Mouse (Mus musculus): ENCODE results near the gene Sh2d1b2. TPM values are rescaled to one million over a fixed set of nuclear protein-coding genes. Genes with fewer than 3 reads are reported as not detected.

The Sh2d1b2 gene
- polyA plus RNA-seq, 1 experiment from 2014 or later = not detected

DNA sequence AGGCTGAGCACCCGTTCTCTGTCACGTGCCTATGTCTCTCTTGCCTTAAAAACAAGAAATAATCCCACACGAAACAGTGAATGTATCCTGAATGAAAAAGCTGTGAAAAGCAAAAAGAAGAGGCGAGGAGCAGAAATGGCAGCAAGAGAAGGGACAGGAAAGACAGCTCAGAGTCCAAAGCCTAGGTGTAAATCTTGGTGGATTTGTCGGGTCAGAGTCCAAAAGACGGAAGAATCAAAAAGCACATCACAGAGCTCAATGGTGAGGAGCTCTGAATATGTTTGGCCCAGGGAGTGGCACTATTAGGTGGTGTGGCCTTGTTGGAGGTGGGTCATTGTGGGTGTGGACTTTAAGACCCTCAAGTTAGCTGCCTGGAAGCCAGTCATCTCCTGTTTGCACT, 26.2 kb upstream of the Sh2d1b2 start:
- Histone ChIP-seq H3K36me3 (replicated peaks; ENCODE audit: control insufficient read depth, insufficient read depth, low read depth, low read length) (peaks cover 8% of the 10 kb centered on the region), H3K4me3 (ENCODE audit: low read depth, low read length) (no peak overlapping the region), H3K27ac (replicated peaks; ENCODE audit: low read depth, low read length) (no peak overlapping the region), H3K9me3 (replicated peaks; ENCODE audit: control insufficient read depth, low read length) (no peaks in the 10 kb centered on the region), H3K4me2 (ENCODE audit: low read depth, low read length) (no peak overlapping the region), H3K4me1 (ENCODE audit: control insufficient read depth, insufficient read depth, low read length) (no peaks in the 10 kb centered on the region), H3K9ac (replicated peaks; ENCODE audit: low read length) (no peak overlapping the region), H3K27me3 (ENCODE audit: control insufficient read depth, insufficient read depth, low read length) (no peaks in the 10 kb centered on the region)
- no peak for DNase-seq (ENCODE audit: low spot score)
- no peak for ATAC-seq (replicated peaks; ENCODE audit: insufficient number of reproducible peaks, low FRiP score, low TSS enrichment, low read depth)
- WGBS = 94% methylated on average over 6 of the region's 6 CpGs

GRCm38 (mm10) chr1:170213181-170213879, 19.2 kb upstream of the Sh2d1b2 start:
- Histone ChIP-seq H3K4me1 (ENCODE audit: control insufficient read depth, insufficient read depth, low read length) (no peaks in the 10 kb centered on the region), H3K27ac (replicated peaks; ENCODE audit: low read depth, low read length) (no peak overlapping the region), H3K27me3 (ENCODE audit: control insufficient read depth, insufficient read depth, low read length) (no peaks in the 10 kb centered on the region), H3K9me3 (replicated peaks; ENCODE audit: control insufficient read depth, low read length) (no peaks in the 10 kb centered on the region), H3K4me2 (ENCODE audit: low read depth, low read length) (no peak overlapping the region), H3K36me3 (replicated peaks; ENCODE audit: control insufficient read depth, insufficient read depth, low read depth, low read length) (no peaks in the 10 kb centered on the region), H3K9ac (replicated peaks; ENCODE audit: low read length) (no peak overlapping the region), H3K4me3 (ENCODE audit: low read depth, low read length) (no peak overlapping the region)
- DNase-seq (ENCODE audit: low spot score) = no peak
- no peak for ATAC-seq (replicated peaks; ENCODE audit: insufficient number of reproducible peaks, low FRiP score, low TSS enrichment, low read depth)
- WGBS = 91% methylated on average over 10 of the region's 10 CpGs

DNA sequence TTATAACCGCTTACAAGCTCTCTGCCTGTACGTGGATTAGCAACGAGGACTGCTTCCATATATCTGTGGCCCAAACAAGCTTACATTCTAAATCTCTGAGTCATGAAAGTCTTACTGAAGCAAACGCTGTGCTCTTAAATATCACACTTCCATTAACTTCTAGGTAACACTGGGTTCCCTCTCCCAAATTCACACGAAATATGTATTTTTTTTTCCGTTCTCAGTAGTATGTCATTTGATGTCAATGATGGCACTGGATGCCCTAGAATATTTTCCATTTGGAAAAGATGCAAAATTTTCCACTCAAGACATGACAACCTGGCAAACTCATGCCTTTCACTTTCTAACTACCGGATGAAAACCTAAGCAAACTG, 18.2 kb upstream of the Sh2d1b2 start:
- Histone ChIP-seq H3K4me3 (ENCODE audit: low read depth, low read length) (peak overlapping the region; percentile 98), H3K27me3 (ENCODE audit: control insufficient read depth, insufficient read depth, low read length) (no peaks in the 10 kb centered on the region), H3K9ac (replicated peaks; ENCODE audit: low read length) (peak overlapping the region; percentile 92), H3K4me1 (ENCODE audit: control insufficient read depth, insufficient read depth, low read length) (no peaks in the 10 kb centered on the region), H3K9me3 (replicated peaks; ENCODE audit: control insufficient read depth, low read length) (no peaks in the 10 kb centered on the region), H3K36me3 (replicated peaks; ENCODE audit: control insufficient read depth, insufficient read depth, low read depth, low read length) (no peaks in the 10 kb centered on the region), H3K27ac (replicated peaks; ENCODE audit: low read depth, low read length) (no peak overlapping the region), H3K4me2 (ENCODE audit: low read depth, low read length) (peak overlapping the region; percentile 63)
- 46% methylated on average over 7 of the region's 7 CpGs for WGBS
- no peak for DNase-seq (ENCODE audit: low spot score)
- ATAC-seq (replicated peaks; ENCODE audit: insufficient number of reproducible peaks, low FRiP score, low TSS enrichment, low read depth) = no peak

DNA sequence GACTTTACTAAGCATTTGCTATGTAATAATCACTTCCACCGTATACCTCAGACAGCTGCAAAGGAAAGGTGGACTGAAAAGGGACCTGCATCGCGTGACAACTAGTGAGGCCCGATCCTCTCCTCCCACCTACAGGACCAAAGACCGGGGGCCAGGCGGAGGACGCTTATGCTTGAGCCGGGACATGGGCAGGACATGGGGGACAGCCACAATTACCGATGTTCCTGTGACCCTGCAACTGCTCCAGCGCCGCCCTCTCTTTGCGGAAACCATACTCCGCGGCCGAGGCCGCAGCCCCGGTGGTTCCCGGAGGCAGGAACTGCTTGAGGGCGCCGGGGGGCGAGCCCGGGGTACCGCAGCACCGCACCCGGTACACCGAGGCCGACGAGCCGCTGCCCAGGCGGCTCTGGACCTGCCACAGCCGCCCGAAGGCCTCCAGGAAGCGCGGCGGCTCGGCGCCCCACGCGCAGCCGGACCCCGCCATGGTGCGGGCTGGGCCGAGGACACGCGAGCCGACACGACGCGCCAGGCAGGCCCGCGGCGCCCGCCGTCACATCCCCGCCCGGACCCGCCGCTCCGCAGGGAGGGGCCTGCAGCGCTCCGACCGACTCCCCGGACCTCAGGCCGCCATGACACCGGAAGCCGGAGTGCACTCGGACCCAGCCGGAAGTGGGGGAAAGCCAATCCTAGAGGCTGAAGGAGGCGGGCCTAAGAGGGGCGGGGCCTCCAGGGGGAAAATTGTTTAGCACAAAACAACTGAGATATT, 17.6 kb upstream of the Sh2d1b2 start, which contains the start of gene Uhmk1:
Gene Uhmk1 (minus strand): TSS at position 641 of the 766 bp plus-strand sequence.
- Histone ChIP-seq H3K9me3 (replicated peaks; ENCODE audit: control insufficient read depth, low read length) (no peaks in the 10 kb centered on the region), H3K27me3 (ENCODE audit: control insufficient read depth, insufficient read depth, low read length) (no peaks in the 10 kb centered on the region), H3K4me1 (ENCODE audit: control insufficient read depth, insufficient read depth, low read length) (no peaks in the 10 kb centered on the region), H3K4me3 (ENCODE audit: low read depth, low read length) (peak within 1 kb of the TSS; percentile 98), H3K9ac (replicated peaks; ENCODE audit: low read length) (peak within 1 kb of the TSS; percentile 92), H3K27ac (replicated peaks; ENCODE audit: low read depth, low read length) (peak within 1 kb of the TSS; percentile 35; the same call in 1 of the 2 replicates), H3K4me2 (ENCODE audit: low read depth, low read length) (peak within 1 kb of the TSS; percentile 63), H3K36me3 (replicated peaks; ENCODE audit: control insufficient read depth, insufficient read depth, low read depth, low read length) (no peaks in the 10 kb centered on the region)
- DNase-seq (ENCODE audit: low spot score) (peak; percentile 95), ATAC-seq (replicated peaks; ENCODE audit: insufficient number of reproducible peaks, low FRiP score, low TSS enrichment, low read depth) (peak; percentile 98)
- WGBS = under 1% methylated on average over 61 of the region's 70 CpGs

GRCm38 (mm10) chr1:170215590-170215989, 17.0 kb upstream of the Sh2d1b2 start:
- H3K4me2 ChIP-seq (ENCODE audit: low read depth, low read length) = no peak overlapping the region
- no peak overlapping the region for H3K27ac ChIP-seq (replicated peaks; ENCODE audit: low read depth, low read length)
- H3K9ac ChIP-seq (replicated peaks; ENCODE audit: low read length) = no peak overlapping the region

GRCm38 (mm10) chr1:170218091-170218884, 14.3 kb upstream of the Sh2d1b2 start:
- WGBS = 77% methylated on average over 6 of the region's 6 CpGs
- peak; percentile 50 for DNase-seq (ENCODE audit: low spot score)
- no peaks in the 10 kb centered on the region for H3K9me3 ChIP-seq (replicated peaks; ENCODE audit: control insufficient read depth, low read length)

More at GRCm38 (mm10) chr1:170215590-170215989, 17.0 kb upstream of the Sh2d1b2 start:
- DNase-seq (ENCODE audit: low spot score) (no peak), ATAC-seq (replicated peaks; ENCODE audit: insufficient number of reproducible peaks, low FRiP score, low TSS enrichment, low read depth) (no peak)
- 75% methylated on average over 3 of the region's 3 CpGs for WGBS
- peak overlapping the region; percentile 98 for H3K4me3 ChIP-seq (ENCODE audit: low read depth, low read length)
- no peaks in the 10 kb centered on the region for H3K4me1 ChIP-seq (ENCODE audit: control insufficient read depth, insufficient read depth, low read length)
- H3K36me3 ChIP-seq (replicated peaks; ENCODE audit: control insufficient read depth, insufficient read depth, low read depth, low read length) = no peaks in the 10 kb centered on the region
- no peaks in the 10 kb centered on the region for H3K9me3 ChIP-seq (replicated peaks; ENCODE audit: control insufficient read depth, low read length)
- H3K27me3 ChIP-seq (ENCODE audit: control insufficient read depth, insufficient read depth, low read length) = no peaks in the 10 kb centered on the region

DNA sequence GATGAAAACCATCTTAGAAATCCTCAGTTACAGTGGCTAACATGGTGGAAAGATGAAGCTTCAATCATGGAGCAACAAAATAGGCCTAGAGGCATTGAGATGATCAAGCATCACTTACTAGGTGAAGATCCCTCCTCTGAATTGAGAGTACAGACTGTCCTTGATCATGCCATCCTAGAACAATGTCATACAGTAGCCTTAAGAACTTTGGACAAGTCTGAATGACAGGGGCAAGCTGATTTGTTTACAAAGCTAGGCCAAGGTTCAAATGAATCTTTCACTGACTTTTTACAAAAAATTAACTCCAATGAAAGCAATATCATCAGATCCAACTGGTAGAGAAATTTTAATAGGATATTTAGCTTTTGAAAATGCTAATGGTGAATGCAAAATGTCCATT, 12.2 kb upstream of the Sh2d1b2 start:
- no peak overlapping the region for H3K4me3 ChIP-seq (ENCODE audit: low read depth, low read length)
- DNase-seq (ENCODE audit: low spot score) (no peak), ATAC-seq (replicated peaks; ENCODE audit: insufficient number of reproducible peaks, low FRiP score, low TSS enrichment, low read depth) (no peak)
- no peaks in the 10 kb centered on the region for H3K27me3 ChIP-seq (ENCODE audit: control insufficient read depth, insufficient read depth, low read length)
- no peak overlapping the region for H3K4me2 ChIP-seq (ENCODE audit: low read depth, low read length)
- H3K9ac ChIP-seq (replicated peaks; ENCODE audit: low read length) = no peak overlapping the region
- H3K36me3 ChIP-seq (replicated peaks; ENCODE audit: control insufficient read depth, insufficient read depth, low read depth, low read length) = no peaks in the 10 kb centered on the region
- no peak overlapping the region for H3K27ac ChIP-seq (replicated peaks; ENCODE audit: low read depth, low read length)
- no peaks in the 10 kb centered on the region for H3K9me3 ChIP-seq (replicated peaks; ENCODE audit: control insufficient read depth, low read length)
- no peaks in the 10 kb centered on the region for H3K4me1 ChIP-seq (ENCODE audit: control insufficient read depth, insufficient read depth, low read length)

More at GRCm38 (mm10) chr1:170218091-170218884, 14.3 kb upstream of the Sh2d1b2 start:
- H3K4me1 ChIP-seq (ENCODE audit: control insufficient read depth, insufficient read depth, low read length) = no peaks in the 10 kb centered on the region
- H3K4me3 ChIP-seq (ENCODE audit: low read depth, low read length) = no peak overlapping the region
- no peak overlapping the region for H3K27ac ChIP-seq (replicated peaks; ENCODE audit: low read depth, low read length)
- ATAC-seq (replicated peaks; ENCODE audit: insufficient number of reproducible peaks, low FRiP score, low TSS enrichment, low read depth) = no peak
- H3K4me2 ChIP-seq (ENCODE audit: low read depth, low read length) = no peak overlapping the region
- no peak overlapping the region for H3K9ac ChIP-seq (replicated peaks; ENCODE audit: low read length)
- no peaks in the 10 kb centered on the region for H3K27me3 ChIP-seq (ENCODE audit: control insufficient read depth, insufficient read depth, low read length)
- no peaks in the 10 kb centered on the region for H3K36me3 ChIP-seq (replicated peaks; ENCODE audit: control insufficient read depth, insufficient read depth, low read depth, low read length)
